Mouse (Mus musculus) bone marrow macrophage, adult 2 months (primary cell): Measurements from ENCODE around the gene Efna1.

Experiments used
- CTCF ChIP-seq: IDR thresholded peaks from 2 replicates; pipeline ENCODE4 v1.5.1; 2012; ENCODE audit warnings: low read depth, mild to moderate bottlenecking, low read length, moderate library complexity
- POLR2A ChIP-seq: IDR thresholded peaks from 2 replicates; pipeline ENCODE4 v1.6.1; 2012; ENCODE audit warnings: mild to moderate bottlenecking, low read depth, low read length, borderline replicate concordance

- TF ChIP-seq CTCF, result no peak
- TF ChIP-seq POLR2A, result no peak
Measured at GRCm38 (mm10) chr3:89291874-89292273, 10.9 kb upstream of the Efna1 start.
